Mouse (Mus musculus) kidney, embryonic 16.5 days (tissue): ENCODE results near the gene Tbk1. TPM values are rescaled to one million over a fixed set of nuclear protein-coding genes. Genes with fewer than 3 reads are reported as not detected.

Experiments
- ATAC-seq: fragments of 200-750 bp; cut with Nextera tagmentation; 2 replicates; pipeline ENCODE4 v1.8.0; 2017; ENCODE audit warnings: moderate TSS enrichment; ENCODE audit not compliant: low FRiP score, low TSS enrichment
- H3K27ac ChIP-seq: fragments of 300-500 bp; sonication (generic); 2 replicates; pipeline ENCODE4 v1.5.1; 2014; ENCODE audit warnings: low read length
- H3K27me3 ChIP-seq: fragments of 300-500 bp; sonication (generic); 2 replicates; pipeline ENCODE4 v1.6.1; 2014; ENCODE audit warnings: low read length, control low read depth, mixed read lengths; ENCODE audit not compliant: insufficient read depth
- H3K36me3 ChIP-seq: fragments of 300-500 bp; sonication (generic); 2 replicates; pipeline ENCODE4 v1.6.1; 2014; ENCODE audit warnings: low read length, control low read depth, mixed read lengths; ENCODE audit not compliant: insufficient read depth
- H3K4me1 ChIP-seq: fragments of 300-500 bp; sonication (generic); 2 replicates; pipeline ENCODE4 v1.6.1; 2014; ENCODE audit warnings: low read length, control low read depth, mixed read lengths; ENCODE audit not compliant: insufficient read depth
- H3K4me2 ChIP-seq: fragments of 300-500 bp; sonication (generic); replicated peaks from 2 replicates; pipeline ENCODE4 v1.6.1; 2014; ENCODE audit warnings: low read depth, low read length
- H3K4me3 ChIP-seq: fragments of 300-500 bp; sonication (generic); 2 replicates; pipeline ENCODE4 v1.5.1; 2014; ENCODE audit warnings: mild to moderate bottlenecking, low read length
- H3K9ac ChIP-seq: fragments of 300-500 bp; sonication (generic); replicated peaks from 2 replicates; pipeline ENCODE4 v1.6.1; 2014; ENCODE audit warnings: low read length
- H3K9me3 ChIP-seq: fragments of 300-500 bp; sonication (generic); 2 replicates; pipeline ENCODE4 v1.6.1; 2016; ENCODE audit warnings: low read length, control low read depth
- WGBS: fragments of 180-500 bp; shearing (Covaris S2); extraction: QIAGEN DNeasy Blood & Tissue Kit; methylation state at CpG from one replicate; pipeline ENCODE4 v1.1.7; 2014; 5-methylcytosine and 5-hydroxymethylcytosine counted together
- polyA plus RNA-seq: library from polyadenylated mRNA; unstranded; fragments of >200 nt; fragmentation: Nextera tagmentation; extraction: Ambion mirVana; gene quantifications from 2 replicates; pipeline ENCODE4 v1.2.1, GENCODE M21; 2015

The Tbk1 gene
- polyA plus RNA-seq = 34.2 TPM in 2 replicates

DNA sequence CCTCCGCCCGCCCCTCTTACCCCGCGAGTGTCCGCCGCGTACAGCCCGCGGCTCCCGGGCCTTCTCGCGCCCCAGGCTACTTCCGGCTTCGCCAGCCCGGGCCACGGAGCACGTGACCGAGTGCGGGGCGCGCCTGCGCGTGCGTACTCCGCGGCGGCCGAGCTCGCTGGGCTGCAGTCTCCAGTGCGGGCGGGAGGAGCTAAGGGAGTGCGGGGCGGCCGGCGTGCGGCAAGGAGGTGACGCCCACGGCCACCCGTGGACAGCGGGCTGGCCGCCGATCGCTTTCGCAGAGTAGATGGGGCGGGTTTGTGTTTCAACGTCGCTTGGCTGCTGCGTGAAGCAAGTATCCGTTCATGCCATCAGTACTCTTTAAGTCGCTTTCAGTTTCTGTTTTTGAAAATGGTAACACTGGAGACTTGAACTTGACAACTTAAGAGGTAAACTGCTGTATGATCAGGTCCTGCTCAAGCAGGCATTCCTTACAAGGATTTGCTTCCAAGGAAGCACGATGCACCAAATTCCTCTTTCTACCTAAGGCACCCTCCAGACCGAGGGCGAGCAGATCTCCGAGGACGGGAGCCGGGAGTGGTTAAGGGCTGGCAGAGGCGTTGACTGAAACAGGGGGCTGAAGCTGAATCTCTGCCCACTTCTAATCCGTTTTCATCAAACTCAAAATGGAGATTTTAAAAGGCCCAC, at the start of gene Tbk1:
Gene Tbk1, minus strand, starts transcription at position 113 of the 696 bp plus-strand sequence.
- peak within 1 kb of the TSS; percentile 88 for H3K9ac ChIP-seq
- H3K27ac ChIP-seq = peak within 1 kb of the TSS; percentile 88
- H3K4me1 ChIP-seq = peaks cover 12% of the 10 kb centered on the region
- H3K4me2 ChIP-seq = peak within 1 kb of the TSS; percentile 69
- H3K36me3 ChIP-seq = peaks cover 29% of the 10 kb centered on the region
- no peaks in the 10 kb centered on the region for H3K9me3 ChIP-seq
- ATAC-seq = peak; percentile 97
- WGBS = under 1% methylated on average over 57 of the region's 58 CpGs
- no peaks in the 10 kb centered on the region for H3K27me3 ChIP-seq
- peak within 1 kb of the TSS; percentile 87 for H3K4me3 ChIP-seq

DNA sequence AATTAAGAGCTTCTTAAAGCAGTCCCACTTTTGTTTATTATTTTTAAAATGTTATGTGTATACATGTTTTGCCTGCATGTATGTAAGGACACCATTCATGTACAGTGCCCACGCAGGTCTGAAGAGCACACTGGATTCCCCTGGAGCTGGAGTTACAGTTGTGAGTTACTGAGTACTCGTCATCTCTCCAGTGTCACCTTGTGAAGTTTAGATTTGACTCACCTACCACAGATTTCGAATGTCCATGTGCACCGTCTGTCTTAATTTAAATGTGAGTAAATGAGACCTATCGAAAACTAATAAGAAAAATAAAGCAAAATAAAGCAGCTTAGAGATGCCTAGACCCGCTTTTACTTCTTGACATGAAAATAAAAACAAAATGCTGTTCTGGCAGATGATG, 49.7 kb upstream of the Tbk1 start:
- Histone ChIP-seq H3K27me3 (peaks cover 6% of the 10 kb centered on the region), H3K4me2 (no peak overlapping the region), H3K4me3 (no peak overlapping the region), H3K4me1 (0 out of 2 replicates have a peak, but pooled peaks cover 6% of the 10 kb centered on the region), H3K9ac (no peak overlapping the region), H3K36me3 (no peaks in the 10 kb centered on the region), H3K27ac (no peak overlapping the region), H3K9me3 (no peaks in the 10 kb centered on the region)
- ATAC-seq = no peak
- WGBS = 88% methylated on average over 6 of the region's 6 CpGs

DNA sequence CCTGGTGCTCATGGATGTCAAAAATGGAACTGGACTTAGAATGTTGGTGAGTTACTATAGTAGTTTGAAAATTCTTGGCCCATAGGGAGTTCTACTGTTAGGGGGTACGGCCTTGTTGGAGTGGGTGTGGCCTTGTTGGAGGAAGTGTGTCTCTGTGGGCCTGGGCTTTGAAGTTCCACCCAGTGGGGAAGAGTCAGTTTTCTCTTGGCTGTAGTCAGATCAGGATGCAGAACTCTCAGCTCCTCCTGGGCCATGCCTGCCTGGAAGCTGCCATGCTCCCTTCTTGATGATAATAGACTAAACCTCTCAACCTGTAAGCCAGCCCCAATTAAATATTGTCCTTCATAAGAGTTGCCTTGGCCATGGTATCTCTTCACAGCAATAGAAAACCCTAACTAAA, 47.6 kb upstream of the Tbk1 start:
- Histone ChIP-seq H3K9me3 (no peaks in the 10 kb centered on the region), H3K9ac (no peak overlapping the region), H3K36me3 (no peaks in the 10 kb centered on the region), H3K4me2 (no peak overlapping the region), H3K4me1 (no peaks in the 10 kb centered on the region), H3K27ac (no peak overlapping the region), H3K4me3 (no peak overlapping the region), H3K27me3 (no peaks in the 10 kb centered on the region)
- WGBS = 61% methylated on average over 1 of the region's 1 CpGs
- no peak for ATAC-seq

DNA sequence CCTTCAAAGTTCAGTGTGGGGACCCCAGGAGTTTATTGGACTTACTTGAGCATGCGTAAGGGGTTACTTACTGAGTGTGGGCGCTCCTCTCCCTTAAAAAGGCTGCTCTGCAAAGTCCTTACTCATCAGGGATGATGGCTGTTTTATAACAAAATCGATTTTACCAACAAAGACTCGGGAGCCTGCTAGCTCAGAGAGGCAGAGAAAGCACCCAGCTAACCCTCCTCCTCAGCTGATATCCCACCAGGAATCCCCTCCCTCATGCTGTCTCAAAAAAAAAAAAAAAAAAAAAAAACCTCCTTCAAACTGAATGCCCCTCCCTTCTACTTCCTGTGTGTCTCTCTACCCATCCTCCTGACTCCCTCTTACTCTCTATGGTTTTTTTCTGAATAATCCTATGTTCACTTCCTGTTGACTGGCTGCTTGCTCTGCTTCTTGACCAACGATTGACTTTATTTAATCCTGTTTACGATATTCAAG, 42.0 kb upstream of the Tbk1 start:
- Histone ChIP-seq H3K4me1 (peaks cover 15% of the 10 kb centered on the region), H3K9ac (no peak overlapping the region), H3K36me3 (no peaks in the 10 kb centered on the region), H3K27me3 (no peaks in the 10 kb centered on the region), H3K27ac (no peak overlapping the region), H3K4me3 (no peak overlapping the region), H3K4me2 (no peak overlapping the region), H3K9me3 (no peaks in the 10 kb centered on the region)
- ATAC-seq = no peak
- WGBS = 92% methylated on average over 6 of the region's 6 CpGs

DNA sequence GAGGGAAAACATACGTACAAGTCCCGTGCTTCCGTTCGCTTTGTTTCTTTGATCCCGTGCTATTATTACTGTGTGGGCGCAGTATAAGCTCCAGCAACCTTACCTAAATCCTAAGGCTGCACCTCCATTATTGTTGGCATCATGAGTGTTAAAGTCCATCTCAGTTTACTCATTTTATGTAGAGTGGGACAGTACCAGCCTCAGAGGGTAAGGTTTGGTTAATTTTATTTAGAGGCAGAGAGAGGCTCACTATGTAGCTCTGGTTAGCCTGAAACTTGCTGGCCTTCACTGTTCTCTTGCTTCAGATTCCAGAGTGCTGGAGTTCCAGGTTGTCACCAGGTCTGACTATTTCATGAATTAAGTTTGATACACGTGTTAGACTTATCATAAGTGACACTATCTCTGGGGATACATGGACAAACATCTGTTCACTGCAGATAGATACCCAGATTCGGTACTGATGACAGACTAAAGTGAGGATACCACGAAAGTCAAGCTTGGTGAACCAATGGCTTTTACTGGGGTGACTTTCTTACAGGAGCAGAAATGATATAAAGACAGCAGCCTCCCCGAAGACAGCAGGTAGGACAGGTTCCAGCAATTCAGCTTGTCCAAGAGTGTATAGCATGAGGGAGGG, 40.7 kb upstream of the Tbk1 start:
- no peak overlapping the region for H3K9ac ChIP-seq
- no peak overlapping the region for H3K27ac ChIP-seq
- no peaks in the 10 kb centered on the region for H3K9me3 ChIP-seq
- peak overlapping the region; percentile 74; the same call in 1 of the 2 replicates for H3K4me2 ChIP-seq
- no peak for ATAC-seq
- peak overlapping the region; percentile 87; the same call in 1 of the 2 replicates for H3K4me3 ChIP-seq
- H3K27me3 ChIP-seq = no peaks in the 10 kb centered on the region
- WGBS = 84% methylated on average over 10 of the region's 10 CpGs
- H3K4me1 ChIP-seq = peaks cover 17% of the 10 kb centered on the region
- H3K36me3 ChIP-seq = peaks cover 1% of the 10 kb centered on the region; the same call in 1 of the 2 replicates

DNA sequence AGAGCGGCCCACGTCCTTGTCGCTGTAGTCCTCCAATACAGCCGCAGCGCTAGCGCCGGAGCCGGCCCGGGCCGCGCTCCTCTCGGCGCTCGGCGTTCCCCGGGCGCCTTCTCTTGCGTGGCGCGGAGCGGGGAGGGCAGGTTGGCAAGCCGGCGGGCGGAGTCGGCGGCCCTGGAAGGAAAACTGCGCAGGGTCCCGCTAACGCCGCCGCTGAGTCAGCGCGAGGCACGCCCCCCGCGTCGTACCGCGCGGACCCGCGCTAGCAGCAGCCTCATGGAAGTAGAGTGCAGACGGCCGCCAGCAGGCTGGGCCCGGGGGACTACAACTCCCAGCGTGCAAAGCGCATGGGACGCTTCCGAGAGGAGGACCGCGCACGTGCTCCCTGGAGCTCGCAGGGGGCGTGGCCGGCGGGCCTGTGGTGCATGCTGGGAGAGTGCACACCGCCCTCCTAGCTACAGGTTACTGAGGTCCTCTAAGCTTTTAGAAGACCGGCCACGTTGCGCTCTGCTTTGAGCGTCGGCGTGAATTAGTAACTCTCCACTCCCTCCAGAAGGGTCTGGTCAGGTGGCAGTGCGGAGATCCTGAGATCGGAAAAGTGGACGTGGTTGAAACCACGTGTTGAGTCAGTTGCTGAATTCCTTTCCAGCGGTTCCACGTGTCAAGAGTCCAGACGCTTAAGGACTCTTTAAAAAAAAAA, 39.7 kb upstream of the Tbk1 start, which contains the start of gene Xpot:
Gene Xpot, minus strand, starts transcription at position 147 of the 697 bp plus-strand sequence.
- Histone ChIP-seq H3K27me3 (no peaks in the 10 kb centered on the region), H3K4me3 (peak within 1 kb of the TSS; percentile 87), H3K4me2 (peak within 1 kb of the TSS; percentile 74), H3K4me1 (peaks cover 17% of the 10 kb centered on the region), H3K36me3 (peaks cover 11% of the 10 kb centered on the region), H3K9me3 (no peaks in the 10 kb centered on the region), H3K27ac (peak within 1 kb of the TSS; percentile 95), H3K9ac (peak within 1 kb of the TSS; percentile 95)
- under 1% methylated on average over 66 of the region's 70 CpGs for WGBS
- ATAC-seq = peak; percentile 100

DNA sequence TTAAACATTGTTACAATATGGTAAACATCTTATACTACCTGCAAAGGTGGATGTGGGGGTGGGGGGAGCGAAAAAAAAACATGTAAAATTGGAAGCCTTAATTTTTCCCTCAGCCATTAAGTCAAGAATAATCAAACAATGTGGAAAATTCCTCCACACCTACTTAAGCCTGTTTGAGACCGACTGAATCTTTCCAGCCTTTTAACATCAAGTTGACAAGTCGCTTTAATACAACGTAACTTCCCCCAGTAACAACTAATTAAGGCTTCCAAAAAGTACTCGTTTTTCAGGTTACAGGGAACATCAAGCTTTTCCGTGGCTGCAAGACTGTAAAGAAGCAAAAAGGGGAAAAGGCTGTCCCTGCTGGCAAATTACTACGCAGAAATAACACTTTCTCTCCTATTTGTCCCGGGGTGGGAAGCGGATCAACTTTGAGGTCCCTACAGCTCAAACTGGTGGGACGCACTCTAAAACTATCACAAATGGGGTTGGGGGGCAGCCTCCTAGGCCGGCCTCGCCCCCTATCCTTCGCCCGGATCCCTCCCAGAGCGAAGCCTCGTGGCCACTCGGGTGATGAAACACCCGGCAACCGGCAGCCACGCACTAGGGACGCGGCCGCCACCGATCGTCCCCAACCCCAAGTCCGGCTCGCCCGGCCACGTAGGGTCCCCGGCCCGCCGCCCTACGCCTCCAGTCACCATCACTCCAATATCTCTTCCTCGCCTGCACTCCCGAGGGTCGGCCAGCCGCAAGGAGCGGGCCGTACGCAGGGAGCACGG, 39.0 kb upstream of the Tbk1 start:
- peak overlapping the region; percentile 95 for H3K9ac ChIP-seq
- peak overlapping the region; percentile 87 for H3K4me3 ChIP-seq
- ATAC-seq = no peak
- under 1% methylated on average over 41 of the region's 41 CpGs for WGBS
- H3K36me3 ChIP-seq = peaks cover 13% of the 10 kb centered on the region
- peaks cover 17% of the 10 kb centered on the region for H3K4me1 ChIP-seq
- no peaks in the 10 kb centered on the region for H3K9me3 ChIP-seq
- peak overlapping the region; percentile 95 for H3K27ac ChIP-seq
- no peaks in the 10 kb centered on the region for H3K27me3 ChIP-seq
- H3K4me2 ChIP-seq = peak overlapping the region; percentile 74

DNA sequence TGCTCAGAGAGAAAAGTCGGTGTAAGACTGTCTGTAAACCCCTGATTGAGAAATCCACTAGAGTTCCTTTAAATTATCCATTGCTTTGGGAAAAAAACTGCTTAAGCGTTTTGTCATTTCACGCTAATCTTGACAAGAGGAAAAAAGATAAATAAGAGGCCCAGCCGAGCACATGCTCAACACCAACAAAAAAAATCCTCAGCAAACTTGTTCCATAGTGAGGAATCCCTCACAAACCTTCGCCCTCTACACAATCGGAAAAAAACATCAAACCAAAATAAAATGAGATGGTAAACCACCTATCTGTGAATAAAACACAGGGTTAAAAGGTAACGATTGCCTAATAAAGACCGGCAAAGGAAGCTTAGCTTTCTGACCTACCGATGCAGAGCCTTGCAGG, 38.4 kb upstream of the Tbk1 start:
- ATAC-seq = no peak
- no peak overlapping the region; the same call in 1 of the 2 replicates for H3K27ac ChIP-seq
- no peaks in the 10 kb centered on the region for H3K9me3 ChIP-seq
- no peaks in the 10 kb centered on the region for H3K27me3 ChIP-seq
- H3K9ac ChIP-seq = peak overlapping the region; percentile 95
- H3K4me3 ChIP-seq = peak overlapping the region; percentile 87
- H3K4me1 ChIP-seq = peaks cover 17% of the 10 kb centered on the region
- 11% methylated on average over 9 of the region's 9 CpGs for WGBS
- H3K4me2 ChIP-seq = peak overlapping the region; percentile 74
- H3K36me3 ChIP-seq = peaks cover 19% of the 10 kb centered on the region

DNA sequence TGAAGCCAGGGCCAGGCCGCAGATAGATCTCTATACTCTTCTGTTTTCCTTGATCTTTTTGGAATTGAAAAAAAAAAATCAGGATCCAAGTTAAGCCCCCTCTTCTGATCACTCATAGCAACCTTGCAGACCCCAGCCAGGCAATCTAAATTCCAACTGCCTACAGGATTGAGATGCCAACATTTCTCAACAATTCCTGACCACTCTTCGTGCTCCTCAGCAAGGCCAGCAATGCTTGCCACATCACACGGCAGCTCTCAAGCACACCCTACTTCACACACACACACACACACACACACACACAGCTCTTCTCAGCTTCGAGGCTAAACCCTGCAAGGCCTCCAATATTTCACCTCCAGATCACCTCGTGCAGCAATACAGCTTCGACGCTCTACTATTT, 37.1 kb upstream of the Tbk1 start:
- Histone ChIP-seq H3K27me3 (no peaks in the 10 kb centered on the region), H3K9ac (no peak overlapping the region), H3K4me2 (no peak overlapping the region), H3K4me1 (peaks cover 17% of the 10 kb centered on the region), H3K27ac (no peak overlapping the region), H3K36me3 (peaks cover 28% of the 10 kb centered on the region), H3K4me3 (no peak overlapping the region), H3K9me3 (no peaks in the 10 kb centered on the region)
- no peak for ATAC-seq
- 80% methylated on average over 7 of the region's 7 CpGs for WGBS
